ENCODE assay signal across 8 mouse cellular contexts in genomic region chr5:139775216-139775926, GRCm38 (mm10). TPM values are rescaled to one million over a fixed set of nuclear protein-coding genes. Genes with fewer than 3 reads are reported as not detected.
A peak's percentile ranks its signal among the peaks of the same experiment; 100 is the strongest.
DNase-seq lines count a peak whose midpoint lies in the region; ATAC-seq lines count a peak whose summit lies in the region.

Gene Ints1, minus strand, starts transcription at chr5:139775674.

- peaks cover 32% of the 10 kb centered on the region for H3K36me3 ChIP-seq in forebrain, embryonic 14.5 days (ENCODE audit: control insufficient read depth, insufficient read depth, low read length)
- H3K36me3 ChIP-seq in neural tube, embryonic 15.5 days: peaks cover 32% of the 10 kb centered on the region

- H3K4me2 ChIP-seq in forebrain, embryonic 14.5 days (ENCODE audit: low read length): peak within 1 kb of the TSS; percentile 95
- H3K4me2 ChIP-seq in neural tube, embryonic 15.5 days: peak within 1 kb of the TSS; percentile 94

- WGBS in forebrain, embryonic 14.5 days: under 1% methylated on average over 55 of the region's 55 CpGs
- WGBS in neural tube, embryonic 15.5 days: under 1% methylated on average over 55 of the region's 55 CpGs

- H3K27me3 ChIP-seq in forebrain, embryonic 14.5 days (replicated peaks; ENCODE audit: control insufficient read depth, insufficient read depth, low read length): no peaks in the 10 kb centered on the region
- H3K27me3 ChIP-seq in neural tube, embryonic 15.5 days (replicated peaks): no peaks in the 10 kb centered on the region

- ATAC-seq in forebrain, embryonic 14.5 days: peak; percentile 93
- ATAC-seq in neural tube, embryonic 15.5 days (ENCODE audit: low FRiP score): peak; percentile 87

- no peaks in the 10 kb centered on the region for H3K9me3 ChIP-seq in forebrain, embryonic 14.5 days (replicated peaks; ENCODE audit: control insufficient read depth, low read length)
- no peaks in the 10 kb centered on the region for H3K9me3 ChIP-seq in neural tube, embryonic 15.5 days (replicated peaks)

- H3K9ac ChIP-seq in forebrain, embryonic 14.5 days (ENCODE audit: low read length): peak within 1 kb of the TSS; percentile 87
- peak within 1 kb of the TSS; percentile 83 for H3K9ac ChIP-seq in neural tube, embryonic 15.5 days (replicated peaks)

- peak within 1 kb of the TSS; percentile 96 for H3K4me3 ChIP-seq in forebrain, embryonic 14.5 days (ENCODE audit: low read depth, low read length)
- peak within 1 kb of the TSS; percentile 97 for H3K4me3 ChIP-seq in neural tube, embryonic 15.5 days (replicated peaks)

- DNase-seq in ES-CJ7 (ENCODE audit: low read depth, low spot score): peak; percentile 97
- DNase-seq in cerebellum, adult 11 months: peak; percentile 93
- peak; percentile 98 for DNase-seq in forebrain, embryonic 14.5 days (ENCODE audit: low spot score)
- DNase-seq in heart, postnatal 14 days: peak; percentile 96 to 98
- peak; percentile 98 for DNase-seq in layer of hippocampus, adult 11-12 months (ENCODE audit: low spot score)
- DNase-seq in lung, adult 18-20 months: peak; percentile 94 to 95
- DNase-seq in testis, postnatal 14 days (ENCODE audit: low spot score): peak; percentile 94

- H3K4me1 ChIP-seq in forebrain, embryonic 14.5 days (ENCODE audit: control insufficient read depth, insufficient read depth, low read length): peaks cover 5% of the 10 kb centered on the region; the same call in 1 of the 2 replicates
- peaks cover 14% of the 10 kb centered on the region for H3K4me1 ChIP-seq in neural tube, embryonic 15.5 days

- intact Hi-C loops in heart, postnatal 14 days (cut with DNase I): no loop called here

- no peak within 1 kb of the TSS for H3K27ac ChIP-seq in forebrain, embryonic 14.5 days (ENCODE audit: low read depth, low read length)
- H3K27ac ChIP-seq in neural tube, embryonic 15.5 days (replicated peaks): peak within 1 kb of the TSS; percentile 72

RNA-seq across cellular contexts. Expression of gene Ints1, which starts in this region (rescaled TPM):
- 31.8 and 33.2 TPM in 2 replicates for polyA plus RNA-seq in forebrain, embryonic 14.5 days (2014; fragmentation: Nextera tagmentation; extraction: Ambion mirVana)
- 10 to 100 TPM; 41.8 to 43.8 TPM for total RNA-seq in heart, postnatal 14 days (2021)
- polyA plus RNA-seq in neural tube, embryonic 15.5 days (2015; fragmentation: Nextera tagmentation; extraction: Ambion mirVana): 25.6 and 29.0 TPM in 2 replicates
